Mouse (Mus musculus) thymus, adult 18-20 months (tissue): ENCODE measurements around the gene Col4a3bp.

Experiments
- DNase-seq, 2 experiments: peaks; one replicate each; pipeline ENCODE4 v3.0.0; 2022; ENCODE audit warnings: mixed read lengths in 2 of 2

Col4a3bp gene

DNA sequence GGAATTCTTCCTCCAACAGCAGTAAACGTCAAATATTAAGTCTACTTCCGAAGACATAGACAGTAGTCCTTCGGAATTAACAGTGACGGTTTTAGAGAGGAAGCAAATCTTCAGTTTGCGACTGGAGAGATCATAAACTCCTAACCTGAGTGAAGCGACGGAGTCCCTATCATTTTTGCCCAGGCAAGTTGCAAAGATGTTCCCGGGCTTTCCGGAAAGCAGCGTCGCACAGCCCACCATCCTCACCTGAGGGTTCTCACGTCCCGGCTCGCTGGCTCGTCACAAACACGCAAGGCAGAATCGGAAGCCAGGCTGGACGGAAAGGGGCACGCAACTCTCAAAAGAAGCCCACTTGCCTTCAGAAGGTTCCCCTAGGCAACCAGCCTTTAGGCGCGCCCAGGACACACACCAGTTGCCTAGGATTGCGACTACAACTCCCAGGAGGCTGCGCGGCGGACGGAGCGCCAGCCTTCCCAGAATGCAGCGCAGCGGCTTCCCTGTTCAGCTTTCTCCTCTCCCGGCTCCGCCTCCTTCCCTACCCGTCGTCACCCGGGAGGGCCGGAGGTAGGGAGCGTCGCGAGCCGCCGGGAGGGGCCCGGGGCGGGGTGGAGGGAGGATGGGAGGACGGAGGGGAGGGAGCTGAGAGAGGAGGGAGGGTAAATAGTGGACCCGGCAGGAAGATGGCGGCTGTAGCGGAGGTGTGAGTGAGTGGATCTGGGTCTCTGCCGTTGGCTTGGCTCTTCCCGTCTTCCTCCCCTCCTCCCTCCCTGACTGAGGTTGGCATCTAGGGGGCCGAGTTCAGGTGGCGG, at the start of gene Col4a3bp, which contains the start of gene Polk:
Col4a3bp (plus strand) TSS at position 538 of the 809 bp plus-strand sequence.
Polk (minus strand) TSS at position 499 of the 809 bp plus-strand sequence.
- DNase-seq = peak; percentile 93 to 95

DNA sequence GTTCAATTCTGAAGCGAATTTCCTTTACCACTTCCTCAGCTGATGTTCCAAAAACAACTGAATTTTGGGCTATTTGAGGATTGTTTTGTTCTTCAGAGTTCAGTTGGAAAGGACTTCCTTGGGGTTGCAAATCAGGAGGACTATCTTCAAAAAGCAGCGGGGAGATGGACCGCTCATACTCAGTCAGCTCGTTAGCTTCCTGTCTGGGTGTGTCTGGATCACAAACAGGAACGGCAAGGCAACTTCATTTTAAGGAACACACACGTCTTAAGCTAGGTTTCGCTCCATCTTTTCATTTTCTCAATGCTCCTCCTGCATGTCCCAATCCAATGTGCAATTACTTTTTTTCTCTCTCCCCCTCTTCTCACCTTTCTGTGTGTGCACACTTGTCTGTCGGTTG, 45.8 kb upstream of the Col4a3bp start:
- no peak for DNase-seq

DNA sequence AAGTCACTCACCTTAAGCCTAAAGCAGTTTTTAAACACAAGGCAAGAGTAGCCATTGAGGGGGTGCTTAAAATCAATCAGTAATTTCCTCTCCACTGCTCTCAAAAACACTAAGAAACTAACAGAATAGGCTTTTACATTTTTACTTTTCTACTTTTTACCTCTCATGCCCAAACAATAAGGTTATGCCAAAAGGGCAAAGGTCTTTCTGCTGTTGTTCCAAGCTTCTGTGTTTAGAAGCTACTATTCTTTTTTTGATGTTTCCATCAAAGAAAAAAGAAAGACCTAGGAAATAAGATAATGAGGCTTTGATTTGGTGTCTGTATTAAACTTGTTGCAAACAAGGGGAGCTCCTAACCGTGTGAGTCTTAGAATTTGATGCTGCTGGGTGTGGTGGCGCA, 42.5 kb upstream of the Col4a3bp start:
- no peak for DNase-seq

DNA sequence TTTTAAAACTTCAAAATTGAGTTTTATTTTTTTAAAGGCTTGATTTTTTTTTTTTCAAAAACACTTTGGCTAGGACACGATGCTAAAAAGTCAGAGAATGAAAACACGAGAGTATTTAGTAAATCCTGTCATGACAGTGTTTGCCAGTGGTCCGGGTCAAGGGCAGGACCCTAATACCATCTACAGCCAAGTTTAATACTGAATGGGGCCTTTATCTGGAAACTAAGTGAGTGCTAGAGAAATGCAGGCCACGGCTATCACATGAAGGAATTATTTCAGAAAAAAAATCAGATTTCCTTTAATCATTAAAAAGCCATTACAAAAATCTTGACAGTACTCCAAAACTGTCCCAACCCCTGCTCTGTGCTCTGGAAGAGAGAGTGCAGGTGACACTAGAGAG, 36.8 kb upstream of the Col4a3bp start:
- no peak for DNase-seq

DNA sequence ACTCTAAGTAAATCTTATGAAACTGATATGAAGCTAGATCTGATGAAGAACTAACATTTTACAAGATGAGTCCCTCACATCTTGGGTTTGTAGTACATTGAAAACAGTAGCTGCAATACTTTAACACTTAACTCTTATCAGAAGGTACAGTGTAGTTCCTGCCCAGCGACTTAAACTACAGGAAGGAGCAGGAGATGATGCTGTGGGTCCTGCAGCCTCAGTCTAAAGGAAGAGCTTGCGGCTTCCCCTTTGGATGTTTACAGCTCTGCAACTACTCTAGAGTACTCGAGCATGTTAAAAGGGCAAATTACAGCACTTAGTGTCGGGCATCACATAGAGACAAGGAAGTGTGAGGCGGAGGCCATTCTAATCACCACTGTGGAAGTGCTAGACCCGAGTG, 36.1 kb upstream of the Col4a3bp start:
- DNase-seq = no peak

DNA sequence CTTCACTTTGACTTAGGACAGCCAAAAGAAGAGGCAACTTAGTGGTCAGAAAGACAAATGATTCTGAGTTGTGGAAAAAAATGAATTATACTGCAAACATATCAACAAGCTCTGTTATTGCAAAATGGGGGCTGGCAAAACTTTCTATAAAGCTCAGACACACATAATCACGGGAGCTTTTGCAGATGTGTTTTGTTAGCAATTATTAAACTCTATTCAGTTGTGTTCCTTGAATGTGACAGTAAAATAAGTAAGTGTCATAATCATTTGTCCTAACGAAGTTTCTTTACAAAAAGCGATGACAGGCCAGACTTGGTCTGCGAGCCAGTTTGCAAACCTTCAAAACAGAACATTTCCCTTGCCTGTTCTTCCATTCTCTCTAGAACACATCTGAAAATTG, 34.9 kb upstream of the Col4a3bp start:
- no peak for DNase-seq

DNA sequence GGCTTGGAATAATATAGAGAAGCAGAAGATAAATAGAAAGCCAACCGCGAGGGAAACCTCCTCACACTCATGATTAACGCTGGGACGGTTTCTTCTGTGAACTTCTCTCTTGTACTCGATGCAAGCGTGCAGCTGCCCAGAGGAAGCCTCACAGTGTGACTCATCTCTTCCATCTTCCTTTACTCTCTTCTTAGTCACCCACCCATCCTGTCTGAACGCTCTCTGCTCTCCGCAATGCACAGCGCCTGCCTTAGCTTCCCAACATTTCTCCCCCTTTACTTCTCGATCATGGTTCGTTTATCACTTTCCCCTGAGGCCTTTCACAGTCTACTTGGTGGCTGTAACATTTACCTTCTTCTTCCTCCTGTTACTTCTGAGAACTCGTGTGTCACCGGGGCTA, 31.8 kb upstream of the Col4a3bp start:
- DNase-seq = peak in 1 of 2 experiments; percentile 16

DNA sequence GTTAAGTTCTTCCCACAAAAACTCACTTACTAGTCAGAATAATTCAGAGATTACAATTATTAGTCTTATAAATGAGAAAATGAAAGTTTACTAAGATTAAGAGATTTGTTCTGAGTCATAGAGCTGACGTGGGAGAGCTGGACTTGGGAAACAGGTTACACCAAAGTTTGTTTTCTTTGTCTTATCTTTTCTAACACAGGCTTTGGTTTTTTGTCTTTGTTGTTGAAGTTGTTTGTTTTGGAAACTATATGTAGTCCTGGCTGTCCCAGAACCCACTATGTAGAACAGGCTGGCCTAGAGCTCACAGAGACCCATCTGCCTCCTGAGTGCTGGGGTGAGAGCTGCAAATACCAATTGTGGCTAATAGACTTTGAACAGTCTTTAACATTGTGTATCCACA, 31.2 kb upstream of the Col4a3bp start:
- DNase-seq = no peak

DNA sequence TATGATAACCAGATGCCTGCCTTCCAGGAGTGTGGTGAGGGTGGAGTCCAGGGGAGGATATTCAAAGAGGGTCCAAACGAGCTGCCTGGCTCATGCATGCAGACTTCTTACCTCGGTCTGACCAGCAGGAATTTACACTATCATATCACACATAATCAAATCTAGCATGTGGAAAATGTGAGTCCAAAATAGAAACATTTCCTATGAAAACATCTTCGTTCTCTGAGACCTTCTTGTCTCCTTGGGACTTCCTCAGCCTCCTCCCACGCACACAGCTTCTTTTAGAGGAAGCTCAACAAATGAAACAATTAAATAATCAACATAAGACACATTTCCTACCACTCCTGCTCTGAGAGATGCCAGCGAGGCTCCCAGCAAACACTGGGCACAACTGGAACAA, 30.5 kb upstream of the Col4a3bp start:
- DNase-seq = no peak

DNA sequence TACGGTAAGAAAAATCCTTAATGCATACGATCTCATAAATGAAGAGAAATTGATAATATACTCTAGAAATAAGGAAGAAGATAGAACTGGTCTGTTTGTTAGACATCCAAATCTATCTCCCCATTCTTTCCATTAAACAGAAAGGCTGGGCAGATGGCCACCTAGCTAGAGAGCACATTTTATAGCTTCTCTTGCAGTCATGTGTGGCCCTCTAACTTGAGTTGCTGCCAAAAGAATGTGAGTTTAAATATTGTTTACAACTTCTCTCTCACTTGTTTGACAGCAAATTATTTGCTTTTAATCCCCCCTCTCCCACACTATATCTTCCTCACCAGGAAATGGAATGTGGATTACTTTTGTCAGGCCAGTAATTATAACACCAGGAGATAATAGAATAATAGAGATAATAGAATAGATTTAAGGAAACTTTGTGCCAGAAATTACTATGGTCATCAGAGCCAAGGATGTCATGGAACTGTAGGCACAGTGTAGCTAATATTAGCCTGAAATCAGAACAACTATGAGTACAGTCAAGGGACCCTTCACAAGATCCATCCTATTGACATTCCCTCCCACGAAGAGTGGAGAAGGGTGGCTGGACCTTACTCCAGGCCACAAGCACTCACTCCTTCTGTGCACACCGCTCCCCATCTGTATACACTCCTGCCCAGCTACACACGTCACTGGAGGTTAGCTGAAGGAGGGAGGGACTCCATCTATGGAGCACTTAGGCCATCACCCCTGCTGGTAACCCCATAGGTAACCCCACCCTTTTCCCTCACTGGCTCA, 28.1 kb upstream of the Col4a3bp start:
- DNase-seq = no peak

DNA sequence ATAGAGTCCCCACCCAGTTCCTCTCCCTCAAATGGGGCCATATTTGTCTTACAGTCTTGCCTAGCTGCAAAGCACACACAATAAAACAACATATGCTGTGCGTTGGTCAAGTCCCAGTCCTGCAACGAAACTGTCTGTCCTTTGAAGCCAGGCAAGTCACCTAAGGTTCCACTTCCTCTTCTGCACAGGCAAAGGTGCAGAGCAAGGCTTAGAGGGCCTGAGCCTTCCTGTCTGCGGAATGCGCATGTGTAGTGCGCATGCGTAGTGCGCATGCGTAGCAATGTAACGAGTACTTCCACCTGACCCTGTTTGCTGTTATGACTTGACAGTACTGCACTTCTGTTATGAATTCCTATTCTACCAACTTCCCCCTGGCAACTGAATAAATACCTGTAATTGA, 26.2 kb upstream of the Col4a3bp start:
- no peak for DNase-seq

DNA sequence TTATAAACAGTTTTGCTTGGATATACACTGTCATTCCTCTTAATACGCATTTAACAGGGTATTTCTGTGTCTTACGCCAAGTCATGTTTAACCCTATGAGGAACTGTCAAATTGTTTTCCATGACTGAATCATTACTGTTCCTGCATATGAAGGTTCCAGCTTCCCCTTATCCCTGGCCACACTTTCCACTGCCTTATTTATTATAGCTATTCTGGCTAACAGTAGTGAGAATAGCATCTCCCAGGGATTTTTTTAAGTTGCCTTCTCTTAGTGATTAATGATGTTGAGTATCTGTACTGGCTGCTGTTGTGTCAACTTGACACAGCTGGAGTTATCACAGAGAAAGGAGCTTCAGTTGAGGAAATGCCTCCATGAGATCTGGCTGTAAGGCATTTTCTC, 25.1 kb upstream of the Col4a3bp start:
- DNase-seq = no peak

DNA sequence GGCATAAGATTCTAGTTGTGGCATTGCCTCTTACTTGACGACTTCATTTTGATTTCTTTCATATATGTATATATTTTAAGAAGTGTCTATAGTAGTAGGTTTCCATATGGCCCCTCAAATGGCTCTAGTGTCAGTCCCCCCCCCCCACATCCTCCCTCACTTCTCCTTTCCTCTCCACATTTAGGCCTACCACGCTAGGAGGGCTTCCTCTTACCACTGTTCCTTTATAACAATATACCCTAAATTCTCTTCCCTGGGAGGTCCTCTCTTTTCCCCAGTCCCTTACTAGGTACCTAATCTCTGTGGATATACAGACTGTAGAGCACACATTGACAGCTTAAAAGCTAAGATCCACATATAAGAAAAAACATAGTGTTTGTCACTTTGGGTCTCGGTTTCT, 21.1 kb upstream of the Col4a3bp start:
- no peak for DNase-seq

DNA sequence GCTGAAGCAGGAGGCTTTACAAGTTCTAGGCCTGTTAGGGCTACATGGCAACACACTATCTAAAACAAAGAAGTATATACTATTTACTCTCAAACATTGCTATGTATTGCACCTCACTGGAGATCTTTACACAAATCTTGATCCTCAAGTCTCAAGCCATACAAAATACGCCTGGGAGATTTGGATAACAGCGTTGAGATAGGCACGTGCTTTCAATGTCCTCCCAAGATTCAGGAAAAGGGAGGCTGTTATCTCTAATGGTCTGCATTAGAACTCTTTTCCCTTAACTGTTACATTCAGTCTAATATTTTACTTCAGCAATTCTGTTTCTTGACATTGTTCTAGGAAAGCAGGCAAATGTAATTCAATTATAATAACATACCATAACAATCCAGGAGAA, 15.4 kb upstream of the Col4a3bp start:
- DNase-seq = no peak

DNA sequence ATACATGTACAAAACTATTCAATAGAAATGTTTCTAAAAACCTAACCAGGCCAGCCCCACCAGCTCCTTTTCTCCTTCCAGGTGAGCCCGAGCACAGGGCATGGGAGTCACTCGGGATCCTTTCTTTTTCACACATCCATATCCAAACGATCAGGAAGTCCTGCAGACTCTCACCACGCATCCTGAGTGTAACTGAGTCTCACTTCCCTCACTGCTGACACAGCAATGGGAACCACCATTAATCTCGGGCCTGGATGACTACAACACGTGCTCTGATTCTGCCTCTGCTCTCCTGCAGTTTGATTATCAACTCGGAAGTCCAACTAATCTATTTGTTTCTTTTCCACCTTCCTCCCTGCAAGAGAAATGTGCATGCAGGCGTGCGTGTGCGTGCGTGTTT, 14.6 kb upstream of the Col4a3bp start:
- no peak for DNase-seq

DNA sequence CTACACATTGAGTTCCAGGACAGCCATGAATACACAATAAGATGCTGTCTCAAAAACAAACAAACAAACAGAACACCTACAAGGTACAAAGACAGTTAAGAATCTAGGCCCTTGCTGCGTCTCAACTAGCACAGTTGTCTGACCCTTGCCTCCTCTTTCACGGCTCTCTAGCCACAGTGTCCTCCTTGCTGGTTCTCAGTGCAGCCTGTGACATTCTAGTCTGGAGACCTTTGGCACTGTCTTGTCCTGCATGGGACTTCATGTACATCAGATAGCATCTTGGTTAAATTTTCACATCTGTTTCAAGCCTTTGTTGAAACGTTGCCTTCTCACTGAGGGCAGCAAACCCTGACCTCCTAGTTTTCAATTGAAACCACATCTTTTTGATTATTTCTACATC, 13.6 kb upstream of the Col4a3bp start:
- DNase-seq = no peak

DNA sequence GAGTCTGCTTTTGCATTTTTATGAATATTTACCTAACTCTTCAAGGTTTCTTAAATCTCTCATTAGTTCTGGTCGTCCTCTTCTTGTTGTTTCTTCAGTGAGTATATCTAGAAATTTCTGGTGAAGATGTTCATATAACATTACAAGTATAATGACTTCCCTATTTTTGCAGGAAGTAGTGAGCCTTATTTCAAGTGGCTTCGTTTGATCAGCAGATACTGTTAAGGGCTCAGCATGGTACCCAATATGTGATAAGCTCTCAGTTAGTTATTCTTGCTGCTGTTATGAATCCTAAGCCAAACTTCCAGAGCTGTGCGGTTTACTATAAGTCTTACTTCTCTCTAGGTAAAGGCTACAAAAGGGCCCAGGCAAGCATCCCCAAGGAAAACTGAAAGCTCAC, 12.9 kb upstream of the Col4a3bp start:
- no peak for DNase-seq

DNA sequence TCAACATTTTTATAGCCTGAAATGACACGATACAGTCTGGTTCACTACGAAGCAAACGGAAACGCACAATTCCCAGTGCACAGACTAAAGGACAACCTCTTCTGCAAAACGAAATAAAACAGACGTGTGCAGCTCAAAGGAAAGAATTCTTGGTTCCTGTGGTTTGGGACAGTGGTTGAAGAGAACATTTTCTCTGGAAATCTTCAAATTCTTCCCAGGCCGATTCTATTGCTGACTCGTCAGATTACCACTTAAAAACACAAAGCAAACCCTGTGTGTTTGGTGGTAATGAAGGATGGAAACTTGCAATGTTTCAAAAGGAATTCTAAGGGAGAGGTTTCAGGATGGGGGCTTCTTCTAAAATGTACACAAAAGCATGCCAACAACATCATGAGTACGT, 12.4 kb upstream of the Col4a3bp start:
- no peak for DNase-seq

DNA sequence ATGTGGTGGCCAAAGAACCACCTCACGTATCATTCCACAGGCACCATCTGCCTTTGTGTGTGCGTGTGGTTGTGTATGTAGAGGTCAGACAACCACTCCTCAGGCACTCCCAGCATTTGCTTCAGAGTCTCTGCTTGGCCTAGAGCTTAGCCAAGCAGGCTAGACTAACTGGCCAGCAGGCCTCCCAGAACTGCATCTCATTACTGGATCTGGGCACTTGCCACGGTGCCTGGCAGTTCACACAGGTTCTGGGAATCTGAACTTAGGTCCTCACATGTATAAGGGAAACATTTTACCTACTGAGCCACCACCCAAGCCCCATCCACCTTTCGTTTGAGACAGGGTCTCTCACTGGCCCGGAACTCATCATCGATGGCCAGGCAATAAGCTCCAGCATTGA, 10.2 kb upstream of the Col4a3bp start:
- no peak for DNase-seq

DNA sequence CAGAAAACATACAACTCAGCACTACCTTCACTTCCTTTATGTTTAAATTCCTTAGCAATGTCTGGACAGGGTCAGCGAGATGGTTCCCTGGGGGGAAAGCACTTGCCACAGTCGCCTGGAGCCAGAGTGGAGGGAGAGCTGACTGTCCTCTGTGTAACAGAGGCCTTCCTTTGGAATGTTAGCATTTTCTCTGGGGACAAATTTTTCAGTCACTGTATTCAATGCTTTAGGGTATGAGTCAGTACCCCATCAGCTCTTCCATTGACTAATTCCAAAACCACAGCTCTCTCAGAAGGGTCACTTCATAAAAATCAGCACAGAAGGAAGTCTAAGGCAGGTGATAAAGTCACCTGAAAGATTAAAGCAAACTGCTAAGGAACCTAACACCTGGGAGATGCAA, 8.7 kb upstream of the Col4a3bp start:
- DNase-seq = no peak

DNA sequence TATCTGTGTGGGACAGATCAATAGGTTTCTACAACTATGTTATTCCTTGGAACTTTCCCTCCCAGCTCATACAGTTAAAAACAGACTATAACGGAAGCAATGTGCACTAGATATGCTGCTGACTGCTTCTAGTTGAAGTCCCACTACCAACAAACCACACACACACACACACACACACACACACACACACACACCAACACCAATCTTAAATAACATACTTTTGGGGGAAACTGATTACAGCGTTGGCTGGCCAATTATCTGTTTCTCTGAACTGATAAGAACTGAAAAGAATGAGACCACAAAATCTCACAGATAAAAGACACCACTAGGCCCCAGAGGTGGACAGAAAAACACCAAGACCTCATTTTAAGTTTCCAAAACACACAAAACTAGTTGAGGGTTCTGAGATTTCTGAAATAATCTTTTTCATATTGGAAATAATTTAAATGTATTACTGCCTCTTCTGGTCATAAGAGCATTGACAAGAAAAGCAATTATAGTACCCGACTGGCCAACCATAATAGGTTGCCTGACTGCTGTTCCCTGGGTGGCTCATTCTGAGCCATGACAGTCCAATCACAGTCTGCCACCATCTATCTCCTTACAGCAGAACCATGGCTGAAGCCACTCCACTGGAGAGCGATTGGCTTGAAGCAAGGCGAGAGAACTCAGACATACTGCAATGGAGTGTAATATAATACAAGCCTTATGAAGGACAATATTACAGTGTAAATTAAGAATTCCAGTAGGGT, 5.4 kb upstream of the Col4a3bp start:
- no peak for DNase-seq

DNA sequence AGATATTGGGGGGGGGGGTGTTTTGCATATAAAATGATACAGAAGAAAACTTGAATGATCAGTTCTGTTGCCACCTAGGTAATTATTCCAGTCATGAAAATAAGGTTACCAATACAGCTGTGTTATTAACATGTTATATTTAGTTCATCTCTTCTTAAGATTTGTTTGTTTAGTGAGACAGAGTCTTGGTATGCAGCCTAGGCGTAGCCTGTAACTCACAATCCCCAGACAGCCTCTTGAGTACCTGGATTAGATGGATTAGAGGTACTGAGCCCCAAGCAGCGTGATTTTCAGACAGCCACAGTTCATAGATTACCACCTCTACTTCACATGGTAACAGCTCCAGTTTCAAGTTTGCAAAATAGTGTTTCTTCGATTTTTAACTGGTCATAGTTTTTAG, 4.3 kb upstream of the Col4a3bp start:
- no peak for DNase-seq

DNA sequence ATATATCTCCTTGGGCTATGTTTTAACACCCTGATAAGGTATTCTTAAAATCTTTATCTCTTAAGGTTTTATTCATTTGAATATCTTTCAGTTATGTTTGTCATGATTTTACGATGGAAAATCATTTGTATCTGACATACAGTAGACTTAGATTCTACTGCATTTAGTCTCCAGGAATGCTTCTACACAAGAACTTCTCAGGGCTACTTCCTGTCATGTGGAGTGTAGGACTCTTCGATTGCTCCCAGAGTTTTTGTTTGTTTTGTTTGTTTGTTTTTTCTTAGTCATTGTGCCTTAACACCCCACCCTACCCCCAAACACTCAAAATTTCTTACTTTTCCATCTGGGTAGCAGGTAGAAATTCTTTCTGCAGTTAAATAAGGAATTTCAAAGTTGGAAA, 1.0 kb upstream of the Col4a3bp start:
- no peak for DNase-seq
